Mouse (Mus musculus) MEL (cell line): ENCODE measurements around the gene Hyou1. TPM values are rescaled to one million over a fixed set of nuclear protein-coding genes. Genes with fewer than 3 reads are reported as not detected.

Experiments
- BHLHE40 ChIP-seq: IDR thresholded peaks from 2 replicates; pipeline ENCODE4 v1.6.1; 2012; ENCODE audit warnings: low read depth, mild to moderate bottlenecking, inconsistent platforms, low read length, improper control_type of control experiment, borderline replicate concordance
- CTCF ChIP-seq, 3 experiments: IDR thresholded peaks in 2 of 3; conservative IDR thresholded peaks in 1 of 3; 2 replicates each; pipeline ENCODE4 v1.5.1; 2011 to 2012; ENCODE audit warnings: low read length in 3 of 3, low read depth in 2 of 3, mild to moderate bottlenecking in 2 of 3, improper control_type of control experiment in 1 of 3, inconsistent platforms in 1 of 3, mixed read lengths in 1 of 3, moderate library complexity in 1 of 3; ENCODE audit not compliant: control insufficient read depth in 1 of 3, insufficient read depth in 1 of 3, poor library complexity in 1 of 3, severe bottlenecking in 1 of 3
- E2F4 ChIP-seq: IDR thresholded peaks from 2 replicates; pipeline ENCODE4 v1.6.1; 2011; ENCODE audit warnings: low read depth, low read length, improper control_type of control experiment, borderline replicate concordance
- ELF1 ChIP-seq: IDR thresholded peaks from 2 replicates; pipeline ENCODE4 v1.6.1; 2014; ENCODE audit warnings: low read depth, mild to moderate bottlenecking, inconsistent platforms, low read length, improper control_type of control experiment, moderate library complexity
- EP300 ChIP-seq, 2 experiments: IDR thresholded peaks; 2 replicates each; pipeline ENCODE4 v1.6.1; 2011; ENCODE audit warnings: improper control_type of control experiment in 2 of 2, low read length in 2 of 2, low read depth in 1 of 2, mild to moderate bottlenecking in 1 of 2
- ETS1 ChIP-seq: IDR thresholded peaks from 2 replicates; pipeline ENCODE4 v1.6.1; 2012; ENCODE audit warnings: low read depth, mild to moderate bottlenecking, inconsistent platforms, low read length, improper control_type of control experiment, moderate library complexity
- GABPA ChIP-seq: IDR thresholded peaks from 2 replicates; pipeline ENCODE4 v1.6.1; 2012; ENCODE audit warnings: low read depth, mild to moderate bottlenecking, inconsistent platforms, low read length, improper control_type of control experiment, moderate library complexity
- KAT2A ChIP-seq: conservative IDR thresholded peaks from 2 replicates; pipeline ENCODE4 v1.6.1; 2012; ENCODE audit warnings: low read depth, low read length, improper control_type of control experiment, inconsistent platforms
- MAX ChIP-seq: IDR thresholded peaks from 2 replicates; pipeline ENCODE4 v1.6.1; 2011; ENCODE audit warnings: low read length, improper control_type of control experiment
- MAZ ChIP-seq: IDR thresholded peaks from 2 replicates; pipeline ENCODE4 v1.6.1; 2012; ENCODE audit warnings: low read depth, mild to moderate bottlenecking, inconsistent platforms, low read length, improper control_type of control experiment
- MXI1 ChIP-seq: IDR thresholded peaks from 2 replicates; pipeline ENCODE4 v1.6.1; 2011; ENCODE audit warnings: mild to moderate bottlenecking, low read depth, low read length, improper control_type of control experiment
- MYC ChIP-seq: IDR thresholded peaks from 2 replicates; pipeline ENCODE4 v1.6.1; 2011; ENCODE audit warnings: low read depth, mild to moderate bottlenecking, low read length, improper control_type of control experiment, moderate library complexity
- NELFE ChIP-seq: IDR thresholded peaks from 2 replicates; pipeline ENCODE4 v1.6.1; 2011; ENCODE audit warnings: low read depth, low read length, improper control_type of control experiment
- NRF1 ChIP-seq: IDR thresholded peaks from 2 replicates; pipeline ENCODE4 v1.6.1; 2014; ENCODE audit warnings: low read depth, mild to moderate bottlenecking, inconsistent platforms, low read length, improper control_type of control experiment, moderate library complexity; ENCODE audit not compliant: poor library complexity, insufficient read depth, severe bottlenecking
- POLR2A ChIP-seq, 2 experiments: IDR thresholded peaks; 2 replicates each; pipeline ENCODE4 v1.6.1; 2011 to 2012; ENCODE audit warnings: low read length in 2 of 2, mild to moderate bottlenecking in 2 of 2, control low read depth in 1 of 2, improper control_type of control experiment in 1 of 2, low read depth in 1 of 2, moderate library complexity in 1 of 2; ENCODE audit not compliant: control insufficient read depth in 1 of 2, insufficient read depth in 1 of 2, poor library complexity in 1 of 2
- POLR2AphosphoS2 ChIP-seq: IDR thresholded peaks from 2 replicates; pipeline ENCODE4 v1.6.1; 2011; ENCODE audit warnings: low read length, improper control_type of control experiment
- POLR2AphosphoS5 ChIP-seq: IDR thresholded peaks from 2 replicates; pipeline ENCODE4 v1.6.1; 2012; ENCODE audit warnings: low read depth, borderline replicate concordance, mild to moderate bottlenecking, inconsistent platforms, low read length, moderate library complexity, mixed read lengths
- RAD21 ChIP-seq: IDR thresholded peaks from 2 replicates; pipeline ENCODE4 v1.6.1; 2011; ENCODE audit warnings: mild to moderate bottlenecking, low read depth, low read length, improper control_type of control experiment
- RCOR1 ChIP-seq: IDR thresholded peaks from 2 replicates; pipeline ENCODE4 v1.6.1; 2012; ENCODE audit warnings: low read depth, mild to moderate bottlenecking, inconsistent platforms, low read length, improper control_type of control experiment
- SIN3A ChIP-seq: IDR thresholded peaks from 2 replicates; pipeline ENCODE4 v1.6.1; 2012; ENCODE audit warnings: low read length, improper control_type of control experiment, inconsistent platforms
- SMC3 ChIP-seq: IDR thresholded peaks from 2 replicates; pipeline ENCODE4 v1.6.1; 2011; ENCODE audit warnings: low read depth, low read length, improper control_type of control experiment
- TAL1 ChIP-seq: IDR thresholded peaks from 2 replicates; pipeline ENCODE4 v1.6.1; 2012; ENCODE audit warnings: mild to moderate bottlenecking, inconsistent platforms, low read length, moderate library complexity, mixed read lengths
- USF2 ChIP-seq, 2 experiments: IDR thresholded peaks; 2 replicates each; pipeline ENCODE4 v1.6.1; 2011 to 2012; ENCODE audit warnings: improper control_type of control experiment in 2 of 2, low read length in 2 of 2, borderline replicate concordance in 1 of 2, inconsistent platforms in 1 of 2, low read depth in 1 of 2, mild to moderate bottlenecking in 1 of 2; ENCODE audit not compliant: insufficient read depth in 1 of 2
- ZC3H11A ChIP-seq: IDR thresholded peaks from 2 replicates; pipeline ENCODE4 v1.6.1; 2012; ENCODE audit warnings: low read depth, mild to moderate bottlenecking, inconsistent platforms, low read length, improper control_type of control experiment
- ZNF384 ChIP-seq: IDR thresholded peaks from 2 replicates; pipeline ENCODE4 v1.6.1; 2012; ENCODE audit warnings: low read depth, mild to moderate bottlenecking, inconsistent platforms, low read length, improper control_type of control experiment
- polyA plus RNA-seq, 2 experiments: library from polyadenylated mRNA; stranded (reverse) in 1 of 2; unstranded in 1 of 2; fragments of >175 nt in 1 of 2; fragments of >200 nt in 1 of 2; gene quantifications; 2 replicates each; pipeline versions ENCODE4 v1.2.1 to v1.2.4; 2012; ENCODE audit warnings: low replicate concordance in 2 of 2, low read depth in 1 of 2; ENCODE audit not compliant: insufficient read length in 2 of 2, insufficient read depth in 1 of 2, missing spikeins in 1 of 2
- total RNA-seq: library from RNA; depleted of rRNA; stranded (reverse); fragments of 300-350 nt; gene quantifications from 2 replicates; pipeline ENCODE4 v1.2.3, GENCODE M21; 2012

Hyou1 gene
- total and polyA plus RNA-seq, 3 experiments, result 160 to 186 TPM; not detected in 1

DNA sequence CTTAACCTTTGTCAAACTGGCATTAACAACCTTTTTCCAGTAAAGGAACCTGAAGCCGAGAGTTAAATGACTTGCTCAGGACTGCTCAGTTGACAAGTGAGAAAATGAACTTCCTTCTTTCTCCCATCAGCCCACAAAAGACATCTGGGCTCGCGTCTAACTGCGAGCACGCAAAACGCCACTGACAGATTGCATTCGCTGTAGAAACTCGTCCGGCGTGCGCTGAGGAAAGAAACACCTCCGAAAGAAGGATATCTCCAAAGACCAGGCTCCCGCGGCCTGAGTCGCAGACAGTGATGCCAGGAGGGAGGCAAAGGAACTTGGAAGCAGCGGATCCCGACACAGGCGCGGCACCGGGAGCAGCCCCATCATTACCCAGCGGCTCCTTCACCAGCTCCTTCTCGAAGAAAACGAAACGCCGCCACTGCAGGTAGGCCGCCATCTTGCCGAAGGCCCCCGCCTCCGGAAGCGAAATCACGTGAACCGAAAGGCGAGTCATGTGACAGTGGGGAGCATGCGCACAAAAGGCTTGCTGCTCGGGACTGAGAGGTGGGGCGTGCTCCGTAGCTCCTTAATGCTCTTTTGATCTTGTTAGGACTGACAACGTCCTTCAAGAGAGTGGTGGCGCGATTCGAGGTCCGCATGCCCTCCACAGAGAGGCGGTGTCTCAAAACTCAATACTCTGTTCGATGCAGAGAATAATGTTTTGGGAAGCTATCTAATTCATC, 17.9 kb upstream of the Hyou1 start, which contains the start of gene Vps11 (continued):
- TF ChIP-seq POLR2AphosphoS5, result 0 out of 2 replicates have a peak, but pooled peaks have one; percentile 65
- peak; percentile 93 for TF ChIP-seq MAZ
- no peak for TF ChIP-seq CTCF (IDR thresholded peaks at IDR 0.05 in 2 of 3, conservative IDR thresholded peaks at IDR 0.05 in 1 of 3; ENCODE audit: control insufficient read depth in 1 of 3, insufficient read depth in 1 of 3, low read depth in 2 of 3, low read length in 3 of 3, poor library complexity in 1 of 3, severe bottlenecking in 1 of 3)
- TF ChIP-seq SIN3A, result peak; percentile 99
- peak; percentile 87 for TF ChIP-seq ELF1
- peak; percentile 90 for TF ChIP-seq MXI1
- TF ChIP-seq RAD21, result no peak
- TF ChIP-seq SMC3, result no peak
- TF ChIP-seq POLR2A (IDR thresholded peaks at IDR 0.05; ENCODE audit: control insufficient read depth in 1 of 2, insufficient read depth in 1 of 2, low read depth in 1 of 2, low read length in 2 of 2, poor library complexity in 1 of 2), result peak; percentile 59 to 95
- TF ChIP-seq POLR2AphosphoS2, result peak; percentile 73; the same call in 1 of the 2 replicates
- TF ChIP-seq KAT2A, result no peak; the same call in 1 of the 2 replicates
- peak; percentile 94 for TF ChIP-seq MAX
- TF ChIP-seq RCOR1, result no peak
- peak; percentile 83 for TF ChIP-seq NELFE
- TF ChIP-seq MYC, result peak; percentile 74; the same call in 1 of the 2 replicates
- TF ChIP-seq BHLHE40, result peak; percentile 85; the same call in 1 of the 2 replicates
- TF ChIP-seq ZC3H11A, result no peak
- peak; percentile 98 to 99 for TF ChIP-seq USF2 (IDR thresholded peaks at IDR 0.05; ENCODE audit: borderline replicate concordance in 1 of 2, insufficient read depth in 1 of 2, low read depth in 1 of 2, low read length in 2 of 2)
- TF ChIP-seq TAL1, result no peak
- TF ChIP-seq ZNF384, result no peak
- TF ChIP-seq ETS1, result peak; percentile 70; the same call in 1 of the 2 replicates
- peak; percentile 94 for TF ChIP-seq NRF1
- TF ChIP-seq EP300 (IDR thresholded peaks at IDR 0.05; ENCODE audit: low read depth in 1 of 2, low read length in 2 of 2), result no peak
- TF ChIP-seq E2F4, result no peak
- no peak for TF ChIP-seq GABPA
